Mouse (Mus musculus) hindbrain, embryonic 12.5 days (tissue): ENCODE measurements at regions not wholly inside any gene's neighbourhood (a gene's known extent, or its start where the extent isn't known, plus 50 kb on each side); places are given as distances from the start of the nearest gene placed in this dataset.

Source experiments
- ATAC-seq: fragments of 200-750 bp; cut with Nextera tagmentation; 2 replicates; pipeline ENCODE4 v1.8.0; 2017; ENCODE audit warnings: moderate TSS enrichment; ENCODE audit not compliant: low FRiP score
- H3K27ac ChIP-seq: fragments of 300-500 bp; sonication (generic); 2 replicates; pipeline ENCODE4 v1.5.1; 2016; ENCODE audit warnings: mild to moderate bottlenecking
- H3K27me3 ChIP-seq: fragments of 300-500 bp; sonication (generic); 2 replicates; pipeline ENCODE4 v1.6.1; 2016; ENCODE audit warnings: mild to moderate bottlenecking
- H3K36me3 ChIP-seq: fragments of 300-500 bp; sonication (generic); 2 replicates; pipeline ENCODE4 v1.6.1; 2016; ENCODE audit warnings: mild to moderate bottlenecking
- H3K4me1 ChIP-seq: fragments of 300-500 bp; sonication (generic); 2 replicates; pipeline ENCODE4 v1.6.1; 2016
- H3K4me2 ChIP-seq: fragments of 300-500 bp; sonication (generic); replicated peaks from 2 replicates; pipeline ENCODE4 v1.6.1; 2016; ENCODE audit warnings: mild to moderate bottlenecking
- H3K4me3 ChIP-seq: fragments of 300-500 bp; sonication (generic); 2 replicates; pipeline ENCODE4 v1.5.1; 2016; ENCODE audit warnings: mild to moderate bottlenecking
- H3K9ac ChIP-seq: fragments of 300-500 bp; sonication (generic); 2 replicates; pipeline ENCODE4 v1.6.1; 2016; ENCODE audit warnings: mild to moderate bottlenecking, moderate library complexity
- H3K9me3 ChIP-seq: fragments of 300-500 bp; sonication (generic); replicated peaks from 2 replicates; pipeline ENCODE4 v1.6.1; 2016; ENCODE audit warnings: mild to moderate bottlenecking
- WGBS: fragments of 180-500 bp; shearing (Covaris S2); methylation state at CpG from one replicate; pipeline ENCODE4 v1.1.7; 2016; 5-methylcytosine and 5-hydroxymethylcytosine counted together

DNA sequence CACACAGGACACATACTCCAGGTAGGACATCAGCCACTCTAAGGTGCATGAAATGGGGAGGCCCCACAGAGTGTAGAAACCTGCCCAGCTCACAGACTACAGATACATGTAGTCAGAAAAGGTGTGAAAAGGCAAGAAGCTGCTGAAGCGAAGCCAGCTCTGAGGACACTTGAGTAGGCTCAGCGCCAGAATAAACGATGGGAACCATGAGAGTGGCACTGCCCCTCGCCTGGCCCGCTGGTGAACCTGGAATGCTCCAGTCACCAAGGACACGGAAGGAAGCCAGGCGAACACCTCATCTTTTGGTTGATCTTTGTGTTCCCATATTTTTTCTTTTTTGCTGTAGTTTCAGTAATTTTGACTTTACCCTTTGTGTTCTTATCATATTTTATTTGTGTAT, 381.8 kb downstream of the Pmp22 start:
- H3K9ac ChIP-seq, result no peak overlapping the region
- no peaks in the 10 kb centered on the region for H3K36me3 ChIP-seq
- no peak overlapping the region for H3K4me3 ChIP-seq
- 91% methylated on average over 7 of the region's 7 CpGs for WGBS
- no peaks in the 10 kb centered on the region for H3K27me3 ChIP-seq
- H3K27ac ChIP-seq, result no peak overlapping the region
- peaks cover 13% of the 10 kb centered on the region; the same call in 1 of the 2 replicates for H3K9me3 ChIP-seq
- H3K4me2 ChIP-seq, result no peak overlapping the region
- ATAC-seq, result no peak
- H3K4me1 ChIP-seq, result 0 out of 2 replicates have a peak, but pooled peaks cover 2% of the 10 kb centered on the region

DNA sequence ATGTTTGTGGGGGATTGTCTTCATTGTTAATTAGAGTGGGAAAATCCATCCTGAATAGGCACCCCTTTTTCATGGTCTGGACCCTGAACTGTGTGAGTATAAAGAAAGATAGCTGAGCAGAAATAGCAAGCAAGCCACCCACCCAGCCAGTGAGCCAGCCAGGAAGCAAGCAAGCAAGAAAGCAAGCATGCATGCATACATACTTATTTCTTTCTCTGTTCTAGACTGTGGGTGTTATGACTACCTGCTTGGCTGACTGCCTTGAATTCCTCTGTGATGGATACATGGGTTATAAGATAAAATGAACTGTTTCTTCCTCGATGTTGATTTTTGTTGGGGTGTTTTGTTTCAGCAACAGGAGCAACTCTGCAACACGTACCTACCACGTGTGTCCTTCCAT, 385.8 kb downstream of the Pmp22 start:
- Histone ChIP-seq H3K4me1 (0 out of 2 replicates have a peak, but pooled peaks cover 4% of the 10 kb centered on the region), H3K4me2 (no peak overlapping the region), H3K9ac (no peak overlapping the region), H3K27me3 (no peaks in the 10 kb centered on the region), H3K27ac (no peak overlapping the region), H3K9me3 (peaks cover 13% of the 10 kb centered on the region; the same call in 1 of the 2 replicates), H3K36me3 (no peaks in the 10 kb centered on the region), H3K4me3 (no peak overlapping the region)
- 80% methylated on average over 3 of the region's 3 CpGs for WGBS
- ATAC-seq, result no peak

DNA sequence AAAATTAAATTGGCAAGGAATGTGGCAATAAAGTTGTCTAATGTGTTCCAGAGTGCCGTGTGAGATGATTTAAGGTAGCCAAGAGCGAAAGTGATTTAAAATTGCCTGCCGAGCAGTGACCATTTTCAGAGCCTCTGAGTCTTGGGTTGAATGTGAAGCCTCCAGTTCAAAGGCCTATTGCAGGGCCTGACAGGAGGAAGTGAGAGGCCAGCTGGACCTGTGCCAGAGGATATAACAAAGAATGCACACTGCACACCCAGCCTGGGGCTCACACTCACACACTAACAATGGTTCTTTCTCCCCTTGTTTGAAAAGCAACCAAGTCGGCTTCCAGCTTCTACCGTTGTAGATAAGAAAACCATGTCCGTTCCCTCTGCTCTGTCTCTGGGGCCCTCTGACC, 390.1 kb downstream of the Pmp22 start:
- Histone ChIP-seq H3K4me1 (0 out of 2 replicates have a peak, but pooled peaks cover 4% of the 10 kb centered on the region), H3K4me2 (no peak overlapping the region), H3K4me3 (no peak overlapping the region), H3K27me3 (no peaks in the 10 kb centered on the region), H3K9me3 (0 out of 2 replicates have a peak, but pooled peaks cover 5% of the 10 kb centered on the region), H3K27ac (peak overlapping the region; percentile 30; the same call in 1 of the 2 replicates), H3K36me3 (no peaks in the 10 kb centered on the region), H3K9ac (no peak overlapping the region)
- peak; percentile 67; the same call in 1 of the 2 replicates for ATAC-seq
- 48% methylated on average over 6 of the region's 6 CpGs for WGBS

DNA sequence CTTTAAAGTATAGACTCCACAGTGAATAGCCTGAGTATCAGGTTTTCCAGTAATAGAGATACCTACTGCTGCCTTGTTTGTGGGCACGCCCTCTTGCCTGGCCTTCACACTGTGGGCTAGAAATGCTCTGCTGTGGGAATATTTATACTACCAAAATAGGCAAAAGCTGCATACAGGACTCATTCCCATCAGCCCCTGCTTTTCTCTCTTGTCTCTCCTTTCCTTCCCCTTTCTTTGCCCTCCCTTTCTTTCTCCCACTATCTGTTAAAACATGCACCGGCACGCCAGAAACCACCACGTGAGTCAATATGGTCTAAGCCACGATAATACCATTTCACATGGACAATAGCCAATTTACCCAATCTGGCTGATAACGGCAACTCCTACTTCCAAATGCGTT, 395.5 kb downstream of the Pmp22 start:
- Histone ChIP-seq H3K4me3 (no peak overlapping the region), H3K36me3 (no peaks in the 10 kb centered on the region), H3K9me3 (no peaks in the 10 kb centered on the region), H3K27ac (no peak overlapping the region), H3K9ac (no peak overlapping the region), H3K27me3 (no peaks in the 10 kb centered on the region; the same call in 1 of the 2 replicates), H3K4me2 (no peak overlapping the region), H3K4me1 (no peaks in the 10 kb centered on the region)
- no peak for ATAC-seq
- 78% methylated on average over 7 of the region's 7 CpGs for WGBS

GRCm38 (mm10) chr11:63525431-63525830, 396.6 kb downstream of the Pmp22 start:
- Histone ChIP-seq H3K4me1 (no peaks in the 10 kb centered on the region), H3K4me3 (no peak overlapping the region), H3K4me2 (no peak overlapping the region), H3K27me3 (no peaks in the 10 kb centered on the region; the same call in 1 of the 2 replicates), H3K27ac (no peak overlapping the region), H3K9ac (no peak overlapping the region), H3K36me3 (no peaks in the 10 kb centered on the region), H3K9me3 (no peaks in the 10 kb centered on the region)
- 69% methylated on average over 12 of the region's 12 CpGs for WGBS
- ATAC-seq, result no peak

- no peak for ATAC-seq
- no peaks in the 10 kb centered on the region for H3K9me3 ChIP-seq
- H3K36me3 ChIP-seq, result no peaks in the 10 kb centered on the region
- no peak overlapping the region for H3K27ac ChIP-seq
- H3K4me2 ChIP-seq, result no peak overlapping the region
- H3K27me3 ChIP-seq, result no peaks in the 10 kb centered on the region; the same call in 1 of the 2 replicates
- WGBS, result 69% methylated on average over 3 of the region's 3 CpGs
- H3K9ac ChIP-seq, result no peak overlapping the region
- no peak overlapping the region for H3K4me3 ChIP-seq
- no peaks in the 10 kb centered on the region for H3K4me1 ChIP-seq
These were observed 396.1 kb downstream of the Hs3st3b1 start for GRCm38 (mm10) chr11:63525956-63526355.

GRCm38 (mm10) chr11:63532752-63533151, 389.3 kb downstream of the Hs3st3b1 start:
- 78% methylated on average over 5 of the region's 5 CpGs for whole genome bisulfite sequencing
- Histone ChIP-seq H3K9me3 (no peaks in the 10 kb centered on the region), H3K4me3 (no peak overlapping the region), H3K36me3 (no peaks in the 10 kb centered on the region), H3K4me2 (no peak overlapping the region), H3K27ac (no peak overlapping the region), H3K9ac (no peak overlapping the region), H3K4me1 (peaks cover 6% of the 10 kb centered on the region; the same call in 1 of the 2 replicates), H3K27me3 (no peaks in the 10 kb centered on the region)
- ATAC-seq, result no peak

DNA sequence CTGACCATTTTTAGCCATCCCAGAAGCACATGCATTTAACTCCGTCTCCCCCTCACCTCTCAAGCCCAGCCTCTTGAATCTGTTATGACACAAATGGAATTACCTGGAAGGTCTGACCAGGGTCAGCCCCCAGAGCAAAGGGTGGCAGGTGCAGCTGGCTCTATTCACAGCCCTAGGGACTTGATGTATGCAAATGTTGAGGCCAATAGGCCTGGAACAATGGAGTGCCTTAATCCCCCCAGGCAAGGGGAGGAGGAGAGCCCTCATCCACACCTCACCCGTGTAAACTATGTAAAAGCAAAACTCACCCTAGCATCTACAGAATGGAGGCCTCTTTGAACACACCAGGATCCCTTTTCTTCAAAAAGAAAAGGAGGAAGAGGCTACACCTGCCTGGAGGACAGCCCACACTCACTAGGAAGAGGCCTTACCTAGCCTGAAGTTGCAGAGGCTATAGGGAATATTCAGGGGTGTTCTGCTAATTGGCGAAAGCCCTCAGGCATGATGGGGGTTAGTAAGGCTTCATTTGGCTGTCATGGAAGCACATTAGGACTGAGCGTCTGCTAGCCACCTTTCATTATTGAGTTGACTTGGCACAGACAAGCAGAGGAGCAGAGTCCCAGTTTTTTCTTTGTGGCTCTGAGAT, 388.4 kb downstream of the Hs3st3b1 start:
- Histone ChIP-seq H3K9me3 (no peaks in the 10 kb centered on the region), H3K4me1 (peaks cover 6% of the 10 kb centered on the region; the same call in 1 of the 2 replicates), H3K4me2 (no peak overlapping the region), H3K4me3 (no peak overlapping the region), H3K27ac (no peak overlapping the region), H3K9ac (no peak overlapping the region), H3K36me3 (no peaks in the 10 kb centered on the region), H3K27me3 (no peaks in the 10 kb centered on the region)
- ATAC-seq, result no peak
- 39% methylated on average over 4 of the region's 4 CpGs for WGBS

GRCm38 (mm10) chr11:63537693-63538092, 384.4 kb downstream of the Hs3st3b1 start:
- Histone ChIP-seq H3K27me3 (no peaks in the 10 kb centered on the region), H3K4me3 (no peak overlapping the region), H3K4me1 (peaks cover 6% of the 10 kb centered on the region; the same call in 1 of the 2 replicates), H3K27ac (no peak overlapping the region), H3K9ac (no peak overlapping the region), H3K9me3 (no peaks in the 10 kb centered on the region), H3K4me2 (no peak overlapping the region), H3K36me3 (no peaks in the 10 kb centered on the region)
- no peak for ATAC-seq
- WGBS, result 80% methylated on average over 3 of the region's 3 CpGs

DNA sequence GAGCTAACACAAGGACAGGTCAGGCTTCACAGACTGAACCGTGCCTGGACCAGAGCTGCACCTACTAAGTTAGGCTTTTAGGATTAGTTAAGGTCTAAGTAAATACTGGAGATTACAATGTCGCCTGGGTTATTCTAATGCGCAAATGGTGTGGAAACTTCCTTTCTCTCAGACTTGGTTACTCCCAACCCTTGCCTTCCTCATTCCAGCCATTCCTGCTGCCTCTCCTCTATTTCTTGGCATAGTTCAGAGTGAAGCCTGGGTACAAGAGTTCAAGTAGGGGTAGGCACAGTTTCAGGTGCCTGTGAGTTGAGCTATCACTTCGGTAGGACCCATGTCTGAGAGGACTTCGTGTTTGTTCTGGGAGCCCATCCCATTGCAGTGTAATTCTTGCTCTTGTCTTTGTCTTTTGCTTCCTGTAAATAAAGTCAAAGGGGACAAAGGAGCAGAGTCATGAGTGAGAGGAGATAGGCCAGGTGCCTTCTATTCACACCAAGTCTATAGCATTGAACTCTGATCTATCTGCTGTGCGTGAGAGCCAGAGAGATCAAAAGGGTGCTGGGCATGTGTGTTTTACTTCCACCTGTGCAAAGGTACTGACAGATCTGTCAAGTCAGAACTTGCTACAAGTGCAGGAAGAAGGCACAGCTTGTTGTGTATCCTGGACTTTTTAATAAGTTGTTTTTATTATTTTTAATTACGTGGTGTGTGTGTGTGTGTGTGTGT, 378.0 kb downstream of the Hs3st3b1 start:
- WGBS, result 88% methylated on average over 7 of the region's 7 CpGs

DNA sequence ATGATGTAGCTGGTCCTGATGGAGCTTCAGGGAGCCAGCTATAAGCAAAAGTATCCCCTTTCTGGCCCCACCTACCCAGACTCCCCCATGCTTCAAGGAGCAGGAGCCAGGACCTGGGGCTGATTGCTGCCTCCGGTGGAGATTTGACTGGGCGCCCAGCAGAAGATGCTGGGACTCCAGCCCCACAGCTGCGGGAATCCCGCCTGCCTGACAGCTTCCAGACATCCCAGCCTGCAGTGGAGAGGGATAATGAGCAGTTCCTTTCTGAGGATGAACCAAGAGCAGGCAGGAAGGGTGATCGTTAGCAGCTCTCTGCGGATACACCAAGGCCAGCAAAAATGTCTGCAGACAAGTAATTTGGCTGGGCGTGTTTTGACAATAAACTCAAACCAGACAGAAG, 376.6 kb downstream of the Hs3st3b1 start:
- WGBS, result 32% methylated on average over 7 of the region's 7 CpGs
- H3K36me3 ChIP-seq, result no peaks in the 10 kb centered on the region
- no peaks in the 10 kb centered on the region for H3K9me3 ChIP-seq
- no peak overlapping the region for H3K27ac ChIP-seq
- no peaks in the 10 kb centered on the region for H3K27me3 ChIP-seq
- 0 out of 2 replicates have a peak, but pooled peaks cover 7% of the 10 kb centered on the region for H3K4me1 ChIP-seq
- H3K4me2 ChIP-seq, result no peak overlapping the region
- no peak overlapping the region for H3K4me3 ChIP-seq
- no peak overlapping the region for H3K9ac ChIP-seq
- no peak for ATAC-seq

More for the DNA sequence above, 378.0 kb downstream of the Hs3st3b1 start:
- H3K4me1 ChIP-seq, result 0 out of 2 replicates have a peak, but pooled peaks cover 7% of the 10 kb centered on the region
- no peak for ATAC-seq
- no peaks in the 10 kb centered on the region for H3K9me3 ChIP-seq
- H3K36me3 ChIP-seq, result no peaks in the 10 kb centered on the region
- H3K27me3 ChIP-seq, result no peaks in the 10 kb centered on the region
- H3K4me2 ChIP-seq, result no peak overlapping the region
- H3K4me3 ChIP-seq, result no peak overlapping the region
- H3K27ac ChIP-seq, result no peak overlapping the region
- H3K9ac ChIP-seq, result no peak overlapping the region

GRCm38 (mm10) chr11:63560466-63560865, 361.6 kb downstream of the Hs3st3b1 start:
- Histone ChIP-seq H3K36me3 (no peaks in the 10 kb centered on the region), H3K27ac (no peak overlapping the region), H3K4me3 (no peak overlapping the region), H3K27me3 (0 out of 2 replicates have a peak, but pooled peaks cover 3% of the 10 kb centered on the region), H3K9me3 (no peaks in the 10 kb centered on the region; the same call in 1 of the 2 replicates), H3K4me1 (no peaks in the 10 kb centered on the region), H3K4me2 (no peak overlapping the region), H3K9ac (no peak overlapping the region)
- 79% methylated on average over 6 of the region's 6 CpGs for WGBS
- no peak for ATAC-seq
